Mouse (Mus musculus) cerebellum, postnatal 25 days (tissue): Measurements from ENCODE around the gene Iffo1.

ENCODE experiments used
- DNase-seq, 2 experiments: peaks; one replicate each; pipeline ENCODE4 v3.0.0; 2021; ENCODE audit warnings: mixed read lengths in 2 of 2

Gene Iffo1

GRCm38 (mm10) chr6:125195541-125196075 is 50.6 kb downstream of the Iffo1 start:
- no peak for DNase-seq

- DNase-seq: no peak
Measured at GRCm38 (mm10) chr6:125196301-125196700, 51.3 kb downstream of the Iffo1 start.

- DNase-seq: no peak
Measured at GRCm38 (mm10) chr6:125197166-125197565, 52.1 kb downstream of the Iffo1 start.

- DNase-seq: no peak
Measured at GRCm38 (mm10) chr6:125210436-125210835, 65.4 kb downstream of the Iffo1 start.
